Mouse (Mus musculus): ENCODE measurements around the gene Pum1.
"Not testable (repeated sequence)": the region's sequence is repeated elsewhere in the genome, so short reads cannot be mapped to it uniquely, and the experiment has no call there.

Pum1 gene

DNA sequence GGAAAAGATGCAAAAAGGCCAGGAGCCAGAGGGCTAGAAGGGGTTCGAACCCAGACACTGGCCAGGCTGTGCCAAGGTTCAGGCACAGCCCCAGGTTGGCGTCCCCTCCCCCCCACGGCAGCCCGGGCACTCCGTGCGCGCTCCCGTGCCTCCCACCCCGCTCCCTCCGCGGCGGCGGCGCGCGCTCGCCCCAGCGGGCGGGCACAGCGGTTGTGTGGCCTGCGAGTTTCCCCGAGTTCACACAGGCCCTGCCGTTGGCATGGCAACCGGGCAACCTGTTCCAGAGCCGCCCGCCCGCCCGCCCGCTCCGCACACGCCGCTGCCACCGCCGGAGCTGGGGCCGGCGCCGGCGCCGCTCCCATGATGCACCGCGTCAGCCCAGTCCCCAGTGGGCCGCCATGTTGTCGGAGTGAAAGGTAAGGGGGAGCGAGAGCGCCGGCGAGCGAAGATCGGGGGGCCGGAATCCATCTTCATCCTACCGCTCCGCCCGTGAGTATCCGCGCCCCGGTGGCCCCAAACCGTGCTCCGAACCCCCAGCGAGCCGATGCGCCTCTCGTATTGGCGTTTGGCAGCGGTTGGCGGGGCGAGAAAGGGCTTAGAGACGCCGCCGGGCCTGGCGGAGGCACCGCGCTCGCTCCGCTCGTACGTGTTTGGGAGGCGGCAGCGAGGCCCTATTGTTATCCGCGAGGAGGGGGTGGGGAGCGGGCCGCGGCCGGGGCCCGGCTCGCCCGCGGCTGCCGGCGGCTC lies at the start of gene Pum1:
Gene Pum1 (plus strand): TSS at position 343 of the 747 bp plus-strand sequence.
- peak; percentile 88 for DNase-seq (ENCODE audit: low spot score)

DNA sequence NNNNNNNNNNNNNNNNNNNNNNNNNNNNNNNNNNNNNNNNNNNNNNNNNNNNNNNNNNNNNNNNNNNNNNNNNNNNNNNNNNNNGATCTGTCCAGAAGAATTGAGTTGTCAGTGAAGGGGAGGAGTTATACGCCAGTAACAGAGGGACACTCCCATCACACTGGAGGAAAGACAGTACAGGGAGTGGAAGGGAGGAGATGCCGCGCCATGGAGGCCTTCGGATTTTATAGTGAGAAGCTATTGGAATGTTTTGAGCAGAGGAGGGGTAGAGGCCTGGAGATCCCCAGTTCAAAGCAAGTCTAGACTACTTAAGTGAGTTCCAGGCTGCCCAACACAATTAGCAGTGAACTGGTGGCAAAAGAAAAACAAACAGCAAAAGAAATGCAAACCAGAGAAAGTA lies 33.7 kb upstream of the Pum1 start:
- peak; percentile 80 for DNase-seq (ENCODE audit: low spot score)

DNA sequence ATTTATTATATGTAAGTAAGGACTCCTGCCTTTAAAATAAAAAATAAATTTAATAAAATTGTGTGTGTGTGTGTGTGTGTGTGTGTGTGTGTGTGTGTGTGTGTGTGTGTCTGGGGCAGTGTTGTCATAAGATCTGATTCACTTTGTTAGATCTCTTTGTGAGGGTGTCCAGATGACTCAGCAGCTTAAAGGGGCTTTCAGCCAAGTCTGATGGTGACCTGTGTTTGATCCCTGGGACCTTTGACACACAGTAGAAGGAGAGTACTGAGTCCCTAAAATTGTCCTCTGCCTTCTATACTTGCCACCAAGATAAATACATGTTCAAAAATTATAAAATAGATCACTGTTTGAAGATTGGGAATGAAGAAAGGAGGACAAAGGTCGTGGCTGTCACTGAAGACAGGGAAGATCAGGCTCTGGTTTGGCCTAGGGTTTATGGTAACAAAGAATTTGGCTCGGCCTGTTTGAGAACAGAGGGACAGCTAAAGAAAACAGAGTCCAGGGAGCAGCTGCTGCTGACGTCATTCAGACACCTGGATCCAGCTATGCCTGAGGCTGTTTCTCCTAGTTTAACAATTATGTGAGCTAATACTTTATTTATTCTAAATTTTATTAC lies 32.8 kb upstream of the Pum1 start:
- DNase-seq (ENCODE audit: low spot score): peak; percentile 61

DNA sequence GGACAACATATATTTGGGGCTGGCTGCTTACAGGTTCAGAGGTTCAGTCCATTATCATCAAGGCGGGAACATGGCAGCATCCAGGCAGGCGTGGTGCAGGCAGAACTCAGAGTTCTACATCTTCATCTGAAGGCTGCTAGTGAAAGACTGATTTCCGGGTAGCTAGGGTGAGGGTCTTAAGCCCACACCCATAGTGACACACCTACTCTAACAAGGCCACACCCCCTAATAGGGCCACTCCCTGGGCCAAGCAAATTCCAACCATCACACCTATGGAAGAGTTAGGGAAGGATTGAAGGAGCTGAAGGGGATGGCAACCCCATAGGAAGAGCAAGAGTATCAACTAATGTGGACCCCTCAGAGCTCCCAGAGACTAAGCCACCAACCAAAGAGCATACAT lies 28.0 kb upstream of the Pum1 start:
- DNase-seq (ENCODE audit: low spot score): not testable (repeated sequence)

DNA sequence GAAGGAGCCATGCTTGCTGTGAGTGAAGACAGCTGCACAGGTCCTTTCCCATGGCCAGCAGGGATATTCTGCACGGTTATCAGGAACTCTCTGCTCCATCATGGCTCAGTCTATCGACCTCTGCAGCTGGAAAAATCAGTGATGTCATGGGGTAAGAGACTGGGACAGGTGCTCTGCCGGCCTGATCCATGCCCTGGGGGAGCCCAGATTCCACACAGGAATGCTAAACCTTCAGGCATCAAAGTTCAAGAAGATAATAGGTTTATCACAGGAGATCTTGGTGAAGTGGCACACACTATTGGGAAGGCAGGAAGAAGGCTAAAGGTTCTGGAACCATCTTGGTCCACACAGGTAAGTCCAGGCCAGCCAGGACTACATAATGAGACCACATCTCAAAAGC lies 26.4 kb upstream of the Pum1 start:
- DNase-seq (ENCODE audit: low spot score): no peak

DNA sequence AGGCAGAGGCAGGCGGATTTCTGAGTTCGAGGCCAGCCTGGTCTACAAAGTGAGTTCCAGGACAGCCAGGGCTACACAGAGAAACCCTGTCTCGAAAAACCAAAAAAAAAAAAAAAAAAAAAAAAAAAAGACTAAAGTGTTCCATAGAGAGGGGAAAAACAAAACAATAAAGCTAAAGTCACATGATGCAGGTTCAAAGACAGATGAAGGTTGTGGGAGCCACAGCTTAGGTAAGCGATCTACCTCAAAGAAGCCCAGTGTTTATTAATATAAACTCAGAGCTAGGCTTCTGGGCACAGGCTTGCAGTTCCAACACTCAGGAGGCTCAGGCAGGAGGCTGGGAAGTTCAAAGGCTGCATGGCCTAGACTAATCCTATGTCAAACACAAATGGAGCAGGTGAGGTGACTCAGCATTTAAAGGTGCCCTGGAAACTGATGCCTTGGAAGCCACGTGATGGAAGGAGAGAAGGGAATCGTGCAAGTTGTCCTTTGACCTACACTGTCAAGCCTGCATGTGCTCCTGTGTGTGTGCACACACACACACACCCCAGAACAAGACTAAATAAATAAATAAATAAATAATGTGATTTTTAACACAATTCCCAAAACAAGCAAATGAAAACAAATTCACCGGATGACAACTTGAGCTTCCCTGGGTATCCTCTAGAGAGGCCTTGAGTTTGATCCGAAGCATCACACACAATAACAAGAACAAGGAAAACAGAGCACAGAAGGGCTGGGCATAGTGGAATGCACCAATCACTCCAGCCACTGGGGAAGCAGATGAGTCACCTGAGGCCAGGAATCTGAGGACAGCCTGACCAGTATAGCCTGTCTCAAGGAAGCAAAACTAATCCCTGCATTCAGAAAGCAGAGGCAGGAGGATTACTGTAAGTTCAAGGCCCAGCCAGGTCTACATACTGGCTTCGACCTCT lies 25.4 kb upstream of the Pum1 start:
- DNase-seq (ENCODE audit: low spot score): no peak

DNA sequence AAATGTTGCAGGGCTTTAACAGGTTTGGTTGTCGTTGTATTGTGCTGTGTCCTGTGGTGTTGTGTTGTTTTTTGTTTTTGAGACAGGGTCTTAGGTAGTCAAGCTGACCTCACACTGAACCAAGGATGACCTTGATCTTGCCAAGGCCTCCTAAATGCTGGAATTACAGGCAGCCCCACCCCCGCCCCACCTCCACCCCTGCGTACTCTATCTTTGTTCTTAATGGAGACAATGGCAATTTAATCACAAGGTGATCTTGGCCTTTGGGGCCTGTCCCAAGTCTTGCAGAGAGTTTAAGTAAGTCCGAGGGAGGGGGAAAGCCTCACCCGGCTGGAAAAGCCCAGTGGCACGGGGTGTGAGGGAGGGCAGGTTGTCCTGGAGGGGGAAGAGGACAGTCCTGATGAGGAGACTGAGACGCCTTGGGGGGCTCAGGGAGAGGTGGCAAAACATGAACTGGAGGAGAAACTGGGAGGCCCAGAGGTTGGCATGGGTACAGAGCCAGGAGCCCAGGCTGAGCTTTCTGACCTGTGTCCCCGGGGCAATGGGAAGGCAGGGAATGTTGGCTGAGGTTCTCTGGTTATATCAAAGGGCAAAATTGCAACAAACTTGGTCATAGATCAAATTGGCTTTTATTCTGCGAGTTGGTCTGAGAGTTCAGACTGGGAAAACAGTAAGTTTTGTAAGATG lies 22.9 kb upstream of the Pum1 start:
- DNase-seq (ENCODE audit: low spot score): peak; percentile 96

DNA sequence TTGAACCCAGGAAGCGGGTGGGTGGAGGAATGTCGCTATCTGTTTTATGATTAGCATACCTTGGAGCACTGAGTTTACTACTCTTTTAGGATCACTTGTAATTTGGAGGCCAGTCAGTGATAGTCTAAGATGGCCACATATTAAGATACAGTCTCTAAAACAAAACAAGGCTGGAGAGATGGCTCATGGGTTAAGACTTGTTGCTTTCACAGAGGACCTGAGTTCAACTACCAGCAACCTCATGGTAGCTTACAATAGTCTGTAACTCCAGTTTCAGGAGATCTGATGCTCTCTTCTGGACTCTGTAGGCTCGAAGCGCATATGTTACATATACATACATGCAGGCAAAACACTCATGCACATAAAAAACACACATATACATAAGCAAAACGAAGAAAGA lies 20.7 kb upstream of the Pum1 start:
- DNase-seq (ENCODE audit: low spot score): no peak

DNA sequence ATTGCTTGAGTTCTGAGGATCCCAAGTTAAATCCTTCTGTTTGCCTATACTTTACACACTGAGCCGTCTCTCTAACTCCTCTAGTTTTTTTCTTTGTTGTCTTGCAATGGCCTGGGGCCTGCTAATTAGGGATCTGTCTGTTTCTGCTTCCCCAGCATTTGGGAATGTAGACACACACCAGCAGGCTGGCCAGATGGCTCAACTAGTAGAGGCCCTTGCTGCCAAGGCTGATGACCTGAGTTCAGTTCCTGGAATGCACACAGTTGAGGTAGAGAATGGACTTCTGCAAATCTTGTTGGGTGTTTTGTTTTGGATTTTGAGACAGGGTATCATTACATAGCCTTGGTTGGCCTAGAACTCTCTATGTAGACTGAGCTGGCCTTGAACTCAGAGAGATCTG lies 17.7 kb upstream of the Pum1 start:
- no peak for DNase-seq (ENCODE audit: low spot score)

DNA sequence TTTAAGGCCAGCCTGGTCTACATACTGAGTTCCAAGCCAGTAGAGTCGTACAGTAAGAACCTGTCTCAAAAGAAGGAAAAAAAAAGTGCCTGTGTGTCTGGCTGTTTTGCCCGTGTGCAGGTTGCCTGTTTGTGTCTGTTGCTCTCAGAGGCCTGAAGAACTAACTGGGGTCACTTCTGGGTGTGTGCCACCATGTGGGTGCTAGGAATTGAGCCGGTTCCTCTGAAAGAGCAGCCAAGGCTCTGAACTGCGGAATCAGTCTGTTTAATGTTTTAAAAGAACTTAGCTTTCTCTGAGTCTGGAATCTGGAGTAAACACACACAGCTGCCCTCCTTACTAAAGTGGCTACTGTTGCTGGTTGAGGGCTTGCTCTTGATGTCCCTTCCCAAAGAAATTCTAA lies 11.8 kb upstream of the Pum1 start:
- no peak for DNase-seq (ENCODE audit: low spot score)

DNA sequence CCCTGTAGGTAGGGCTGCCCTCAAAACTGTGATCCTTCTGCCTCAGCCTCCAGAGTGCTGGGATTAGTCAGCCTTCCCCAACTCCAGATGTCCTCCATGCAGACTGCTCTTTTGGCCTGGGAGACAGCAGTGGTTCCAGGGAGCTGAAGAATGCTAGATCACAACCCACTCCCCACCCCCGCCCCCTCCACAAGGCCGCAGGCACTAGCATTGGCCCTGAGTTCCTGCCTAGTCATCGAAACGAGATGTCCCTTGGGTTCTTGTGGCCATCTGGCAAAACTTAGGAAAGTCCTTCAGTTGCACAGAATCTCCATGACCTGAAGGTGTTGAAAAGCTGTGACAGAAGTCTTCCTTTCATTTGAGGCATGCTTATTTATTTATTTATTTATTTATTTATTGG lies 10.6 kb upstream of the Pum1 start:
- DNase-seq (ENCODE audit: low spot score): no peak

DNA sequence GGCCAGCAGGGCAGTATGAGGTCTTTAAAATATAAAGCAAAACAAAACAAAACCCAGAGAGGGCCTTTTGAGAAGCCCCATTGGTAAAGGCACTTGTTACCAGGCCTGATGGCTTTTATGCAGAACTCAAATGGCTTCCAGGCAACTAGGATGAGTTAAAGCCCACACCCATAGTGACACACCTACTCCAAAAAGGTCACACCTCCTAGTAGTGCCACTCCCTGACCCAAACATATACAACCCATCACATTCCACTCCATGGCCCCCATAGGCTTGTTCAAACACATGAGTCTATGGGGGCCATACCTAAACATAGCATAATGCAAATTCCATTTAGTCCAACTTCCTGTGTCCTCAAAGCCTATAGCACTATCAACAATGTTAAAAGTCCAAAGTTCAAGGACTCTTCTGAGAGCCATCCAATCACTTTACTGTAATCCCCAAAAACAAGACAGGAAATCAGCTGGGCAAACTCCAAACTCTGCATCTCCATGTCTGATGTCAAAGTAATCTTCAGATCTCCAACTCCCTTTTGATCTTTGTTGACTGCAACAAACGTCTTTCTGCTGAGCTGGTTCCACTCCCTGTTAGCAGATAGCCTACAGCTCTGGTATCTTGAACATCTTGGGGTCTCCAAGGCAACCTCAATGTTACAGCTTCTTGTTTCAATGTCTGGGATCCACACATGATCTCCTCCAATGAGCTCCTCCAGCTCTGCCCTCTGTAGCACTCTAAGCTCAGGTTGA lies 5.1 kb upstream of the Pum1 start:
- no peak for DNase-seq (ENCODE audit: low spot score)

DNA sequence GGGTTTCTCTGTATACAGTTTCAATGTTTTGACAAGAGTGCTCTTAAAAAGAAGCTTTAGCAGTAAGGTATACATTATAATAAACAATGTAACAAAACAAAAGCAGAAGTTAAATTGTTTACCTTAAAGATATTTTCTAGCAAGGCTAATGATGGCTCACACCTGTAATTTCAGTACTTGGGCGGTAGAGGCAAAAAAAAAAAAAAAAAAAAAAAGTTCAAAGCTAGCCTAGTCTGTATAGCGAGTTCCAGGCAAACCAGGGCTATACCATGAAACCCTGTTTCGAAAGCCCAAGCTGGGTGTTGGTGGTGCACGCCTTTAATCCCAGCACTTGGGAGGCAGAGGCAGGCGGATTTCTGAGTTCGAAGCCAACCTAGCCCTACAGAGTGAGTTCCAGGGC lies 3.7 kb upstream of the Pum1 start:
- DNase-seq (ENCODE audit: low spot score): no peak

DNA sequence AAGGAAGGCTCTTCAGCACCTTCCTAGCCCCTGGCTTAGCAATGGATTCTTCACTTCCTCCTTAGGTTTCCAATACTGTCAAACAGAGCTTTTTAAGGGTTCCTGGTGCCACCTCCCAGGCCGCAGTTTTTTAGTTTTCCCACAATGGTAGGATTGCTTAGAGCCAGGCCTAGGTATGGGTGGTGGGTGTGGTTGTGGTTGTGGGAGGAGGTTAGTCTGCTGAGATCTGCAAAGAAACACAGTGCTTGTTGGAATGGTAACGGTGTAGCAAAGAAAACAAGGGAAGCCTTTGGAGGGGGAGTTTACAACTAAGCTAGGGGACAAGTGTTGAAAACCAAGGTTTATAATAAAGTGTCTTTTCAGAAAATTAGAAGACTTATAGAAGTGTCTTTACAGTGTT lies 3.0 kb upstream of the Pum1 start:
- no peak for DNase-seq (ENCODE audit: low spot score)

DNA sequence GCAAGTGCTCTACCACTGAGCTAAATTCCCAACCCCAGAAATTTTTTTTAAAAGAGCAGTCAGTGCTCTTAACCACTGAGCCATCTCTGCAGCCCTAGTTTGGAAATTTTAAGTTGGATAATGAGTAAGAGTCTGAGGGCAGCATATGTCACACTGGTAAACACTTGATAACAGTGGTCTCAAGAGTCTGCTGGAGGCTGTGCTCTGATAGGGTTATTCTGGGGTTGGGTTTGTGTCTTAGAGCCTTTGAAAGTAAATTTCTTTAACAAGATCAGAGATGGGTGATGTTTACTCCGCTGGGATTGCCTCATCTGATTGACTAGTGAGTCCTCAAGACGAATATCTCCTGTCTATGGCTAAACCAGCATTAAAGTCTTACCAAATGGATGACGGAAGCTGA lies 2.0 kb upstream of the Pum1 start:
- DNase-seq (ENCODE audit: low spot score): no peak

DNA sequence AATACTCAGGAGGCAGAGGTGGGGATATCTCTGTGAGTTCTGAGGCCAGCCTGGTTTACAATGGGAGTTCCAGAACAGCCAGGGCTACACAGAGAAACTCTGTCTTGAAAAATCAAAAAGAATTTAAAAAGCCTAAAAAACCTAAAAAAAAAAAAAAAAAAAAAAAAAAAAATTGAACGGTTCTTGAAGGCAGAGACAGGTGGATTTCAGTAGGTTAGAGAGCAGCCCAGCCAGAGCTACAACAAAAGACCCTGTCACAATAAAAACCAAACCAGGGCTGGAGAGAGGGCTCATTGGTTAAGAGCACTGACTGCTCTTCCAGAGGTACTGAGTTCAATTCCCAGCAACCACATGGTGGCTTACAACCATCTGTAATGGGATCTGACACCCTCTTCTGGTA lies 816 bp upstream of the Pum1 start:
- not testable (repeated sequence) for DNase-seq (ENCODE audit: low spot score)

DNA sequence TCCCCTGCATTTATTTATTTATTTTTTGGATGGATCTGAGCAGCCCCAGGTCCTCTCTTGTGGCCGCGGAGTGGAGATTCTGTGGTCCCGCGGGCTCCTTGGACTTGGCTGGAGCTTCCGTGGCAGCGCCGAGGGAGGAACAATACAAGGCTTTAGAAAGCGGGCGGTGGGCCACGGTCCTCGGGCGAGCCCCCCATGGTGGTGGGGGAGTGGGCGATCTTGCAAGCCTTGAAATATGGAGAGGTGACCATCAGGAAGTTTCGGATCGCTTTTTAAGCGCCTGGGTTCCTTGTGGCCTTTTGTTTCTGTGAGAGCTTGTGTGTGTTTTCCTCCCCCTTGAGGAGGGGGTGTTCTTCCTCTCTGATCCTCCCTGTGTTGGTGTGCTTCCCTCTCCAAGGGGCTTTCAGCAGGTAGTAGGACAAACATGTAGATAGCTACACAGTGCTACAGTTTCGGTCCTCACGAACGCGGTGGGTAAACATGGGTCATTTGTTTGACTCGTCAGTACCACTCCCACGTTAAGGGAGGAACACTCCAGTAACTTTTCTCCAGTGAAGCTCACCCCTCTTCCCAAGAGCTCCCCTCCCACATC lies 785 bp downstream of the Pum1 start:
- peak; percentile 58 for DNase-seq (ENCODE audit: low spot score)

DNA sequence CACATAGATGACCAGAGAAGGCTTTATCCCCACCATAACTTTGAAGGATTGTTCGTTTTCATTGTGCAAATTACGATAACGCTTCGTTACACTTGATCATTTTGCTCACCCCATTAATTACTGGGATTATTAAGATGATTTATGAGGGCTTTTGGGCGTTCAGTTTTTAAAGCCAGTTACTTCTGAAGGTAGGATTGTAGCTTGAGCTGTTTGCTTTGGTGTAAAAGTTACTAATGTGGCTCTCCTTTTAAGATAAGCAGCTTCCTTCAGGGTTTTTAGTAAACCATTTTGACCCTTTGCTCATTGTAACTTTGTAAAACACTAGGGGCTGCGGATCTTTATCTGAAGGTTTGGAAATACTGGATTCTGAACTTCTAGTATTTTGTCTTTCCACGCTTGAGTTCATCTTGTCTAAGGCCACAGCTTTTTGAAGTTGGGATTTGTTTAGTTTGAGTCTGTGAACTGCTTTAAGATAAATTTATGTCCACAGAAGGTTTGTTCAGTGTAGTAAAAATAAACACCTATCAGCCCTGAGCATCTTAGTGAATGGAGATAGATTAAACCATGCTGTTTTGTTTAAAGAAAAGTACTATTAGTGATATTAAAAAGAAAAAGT lies 1.4 kb downstream of the Pum1 start:
- no peak for DNase-seq (ENCODE audit: low spot score)

DNA sequence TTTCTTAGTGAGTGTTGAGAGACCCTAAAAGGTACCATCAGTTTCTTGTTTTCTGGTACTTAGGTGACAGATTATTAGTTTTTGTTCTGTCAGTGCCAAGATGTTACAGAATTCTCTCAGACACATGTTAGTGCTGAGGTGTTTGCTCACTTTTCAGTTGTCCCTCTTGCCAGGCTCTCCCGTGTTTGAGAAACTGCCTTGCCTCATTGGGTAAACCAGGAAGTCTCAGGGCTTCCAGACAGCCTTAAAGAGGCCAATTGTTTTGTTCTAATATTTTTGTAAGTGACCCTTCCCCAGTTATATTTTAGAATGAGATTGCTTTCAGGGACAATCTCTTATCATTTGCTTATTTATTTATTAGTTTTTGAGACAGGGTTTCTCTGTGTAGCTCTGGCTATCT lies 2.1 kb downstream of the Pum1 start:
- peak; percentile 71 for DNase-seq (ENCODE audit: low spot score)

DNA sequence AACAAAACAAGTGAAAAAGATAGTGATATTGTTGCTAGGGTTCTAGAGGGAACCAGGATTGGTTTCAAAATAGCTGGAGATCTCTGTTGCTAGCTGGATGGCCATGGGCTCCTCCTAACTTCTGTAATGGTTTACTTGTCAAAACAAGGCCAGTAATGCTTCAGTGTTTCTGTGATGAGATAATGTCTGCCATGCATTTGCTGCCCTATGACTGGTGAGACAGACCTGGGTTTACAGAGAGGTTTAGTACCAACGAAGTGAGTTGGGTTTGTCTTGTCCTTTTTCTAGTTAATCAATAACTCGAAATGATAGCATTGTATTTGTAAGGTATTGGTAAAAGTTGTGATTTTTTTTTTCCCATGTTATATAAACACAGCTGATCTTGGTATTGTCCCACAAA lies 4.6 kb downstream of the Pum1 start:
- no peak for DNase-seq (ENCODE audit: low spot score)

DNA sequence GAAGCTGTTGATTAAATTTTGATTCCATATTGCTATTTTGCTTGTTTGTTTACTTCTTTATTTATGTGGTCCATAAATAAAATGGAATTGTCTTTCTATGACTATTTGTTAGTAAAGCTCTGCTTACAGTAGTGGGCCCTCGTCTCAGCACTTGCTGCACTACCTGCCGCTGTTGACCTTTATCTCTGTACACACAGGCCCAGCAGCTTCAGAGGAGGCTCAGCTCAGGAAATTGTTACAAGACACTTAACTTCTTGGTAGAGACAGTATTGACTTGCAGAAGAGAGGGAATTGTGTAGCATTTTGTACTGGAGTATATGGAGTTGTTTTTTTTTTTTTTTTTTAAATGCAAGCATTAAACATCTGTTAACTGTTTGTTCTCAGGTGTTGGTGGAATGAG lies 5.4 kb downstream of the Pum1 start:
- DNase-seq (ENCODE audit: low spot score): no peak

Data from adipocyte (in vitro differentiated cells).